Mouse (Mus musculus) spleen, postnatal 10 days (tissue): ENCODE results near the gene Ccsap.
"Not testable (repeated sequence)": the region's sequence is repeated elsewhere in the genome, so short reads cannot be mapped to it uniquely, and the experiment has no call there.

ENCODE experiments used
- DNase-seq, 2 experiments: peaks; one replicate each; pipeline ENCODE4 v3.0.0; 2021 to 2022; ENCODE audit warnings: low spot score in 2 of 2

Gene Ccsap

DNA sequence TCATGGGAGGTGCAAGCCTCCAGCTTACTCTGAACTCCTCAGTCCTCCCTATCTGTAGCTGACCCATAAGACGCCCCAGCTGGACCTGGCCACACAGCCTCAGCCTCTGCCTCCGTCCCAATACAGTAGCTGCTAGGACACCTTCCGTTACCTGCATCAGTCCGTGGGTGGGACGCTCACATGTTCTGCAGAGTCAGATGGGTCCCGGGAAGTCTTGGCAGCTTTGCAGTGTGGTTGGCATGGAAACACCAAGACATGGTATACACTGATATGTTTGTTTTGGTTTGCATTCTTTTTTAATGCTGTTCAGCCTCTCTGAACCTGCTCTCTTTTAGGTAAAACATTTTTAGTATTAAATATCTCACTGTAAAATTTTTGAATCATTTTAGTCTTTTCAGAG, 23.7 kb downstream of the Ccsap start:
- DNase-seq: no peak

DNA sequence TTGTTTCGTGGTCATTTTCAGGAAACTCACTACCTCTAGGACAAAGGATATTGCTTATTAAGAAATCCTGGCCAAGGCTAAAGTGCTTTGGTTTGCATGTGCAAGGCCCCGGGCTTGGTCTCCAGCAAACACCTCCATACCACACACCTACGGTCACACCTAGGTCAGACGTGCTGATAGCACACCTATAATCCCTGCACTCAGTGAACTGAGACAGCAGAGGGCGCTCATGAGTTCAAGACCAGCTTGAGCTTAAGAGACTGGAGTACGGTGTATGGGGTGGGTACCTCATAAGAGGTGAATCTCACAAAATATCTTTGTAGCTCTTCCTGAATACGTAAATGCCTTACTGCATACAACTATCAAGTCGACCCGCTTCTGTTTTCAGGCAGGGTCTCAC, 24.6 kb downstream of the Ccsap start:
- DNase-seq: peak; percentile 60 to 82

DNA sequence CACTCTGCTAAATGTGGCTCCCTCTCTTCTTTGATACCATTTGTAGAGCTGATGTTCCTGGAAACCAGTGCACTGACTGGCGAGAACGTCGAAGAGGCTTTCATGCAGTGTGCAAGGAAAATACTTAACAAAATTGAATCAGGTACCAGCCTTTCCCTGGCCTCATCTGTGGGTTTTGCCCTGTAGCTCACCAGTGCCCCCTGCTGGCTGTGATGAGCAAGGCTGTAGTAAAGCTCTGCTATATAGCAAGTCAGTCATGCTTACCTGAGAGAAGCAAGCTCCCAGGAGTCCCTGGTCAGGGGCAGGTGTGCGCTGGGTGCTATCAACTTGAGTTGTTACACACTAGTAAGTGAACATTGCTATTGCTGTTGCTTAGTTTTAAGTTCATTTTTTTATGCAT, 27.3 kb downstream of the Ccsap start:
- DNase-seq: peak; percentile 38 to 71

DNA sequence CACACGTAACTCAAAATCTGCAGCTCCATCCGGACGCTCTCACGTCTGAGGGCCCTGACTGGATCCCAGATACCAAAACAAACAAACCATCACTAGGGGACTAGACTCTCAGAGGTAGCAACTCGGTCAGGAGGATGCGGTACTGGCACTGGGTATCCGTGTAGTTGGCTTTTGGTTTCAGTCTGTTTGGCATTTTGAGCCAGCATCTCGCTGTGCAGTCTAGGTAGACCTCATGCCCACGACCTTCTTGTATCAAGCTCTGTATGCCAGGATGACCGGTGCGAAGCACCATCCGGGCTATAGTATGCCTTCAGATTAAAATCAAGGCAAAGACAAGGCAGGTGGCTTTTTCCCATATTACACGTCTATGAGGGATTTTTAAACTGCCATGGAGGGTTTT, 32.5 kb downstream of the Ccsap start:
- DNase-seq: no peak

DNA sequence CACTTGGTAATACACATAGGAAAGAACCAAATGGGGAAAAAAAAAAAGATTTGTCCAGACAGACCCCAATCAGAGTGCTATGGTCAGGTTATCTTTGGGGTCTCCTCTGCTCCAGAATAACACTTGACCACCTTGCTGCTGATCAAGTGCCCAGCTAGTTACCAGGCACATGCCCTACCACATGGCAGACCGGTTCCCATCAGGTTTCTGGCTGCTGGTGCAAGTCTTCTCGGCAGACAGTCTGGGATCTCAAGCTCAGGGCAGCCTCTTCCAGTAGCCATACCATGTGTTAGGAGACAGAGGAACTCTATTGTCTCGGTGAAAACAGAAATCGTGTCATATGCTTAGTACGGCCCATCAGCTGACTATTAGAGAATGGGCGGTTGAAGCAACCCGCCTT, 33.3 kb downstream of the Ccsap start:
- no peak for DNase-seq

DNA sequence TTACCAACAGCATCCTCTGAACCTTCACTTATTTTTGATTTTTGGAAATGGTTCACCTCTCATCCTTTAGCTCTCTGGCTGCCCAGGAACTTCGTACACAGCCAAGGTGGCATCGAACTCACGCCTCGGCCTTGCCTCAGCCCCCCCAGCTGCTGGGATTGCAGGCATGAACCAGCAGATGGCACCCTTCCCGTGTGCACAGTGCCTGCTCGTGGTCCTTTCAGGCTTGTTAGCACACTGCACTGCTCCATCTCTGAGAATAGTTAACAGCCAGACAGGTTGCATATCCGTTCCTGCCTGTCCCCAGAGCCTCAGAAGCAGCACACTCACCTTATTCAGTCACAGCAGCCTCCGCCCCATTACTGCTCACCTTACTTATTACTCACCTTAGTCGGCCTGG, 34.0 kb downstream of the Ccsap start:
- DNase-seq: no peak

DNA sequence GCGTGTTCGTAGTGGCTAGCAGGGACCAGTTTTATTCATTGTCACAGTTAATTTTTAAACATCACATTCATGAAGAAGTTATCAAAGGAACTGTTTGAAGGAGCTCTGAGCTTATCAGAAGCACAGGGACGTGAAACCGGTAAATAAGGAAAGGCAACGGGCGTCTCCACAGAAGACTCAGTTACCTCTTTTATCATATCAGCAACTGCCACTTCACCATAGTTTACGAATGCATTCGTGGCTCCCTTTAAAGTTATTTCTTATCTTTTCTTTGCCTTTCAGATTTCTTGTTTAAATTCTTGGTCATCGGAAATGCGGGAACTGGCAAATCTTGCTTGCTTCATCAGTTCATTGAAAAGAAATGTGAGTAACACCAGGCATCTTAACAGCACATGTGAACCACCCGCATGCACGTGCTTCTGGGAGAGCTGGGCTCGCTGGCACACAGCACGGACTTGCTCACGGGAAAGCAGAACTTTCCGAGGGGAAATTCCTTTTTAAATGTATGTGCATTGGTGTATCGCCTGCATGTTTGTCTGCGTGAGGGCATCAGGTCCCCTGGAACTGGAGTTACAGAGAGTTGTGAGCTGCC, 36.4 kb downstream of the Ccsap start:
- DNase-seq: no peak

DNA sequence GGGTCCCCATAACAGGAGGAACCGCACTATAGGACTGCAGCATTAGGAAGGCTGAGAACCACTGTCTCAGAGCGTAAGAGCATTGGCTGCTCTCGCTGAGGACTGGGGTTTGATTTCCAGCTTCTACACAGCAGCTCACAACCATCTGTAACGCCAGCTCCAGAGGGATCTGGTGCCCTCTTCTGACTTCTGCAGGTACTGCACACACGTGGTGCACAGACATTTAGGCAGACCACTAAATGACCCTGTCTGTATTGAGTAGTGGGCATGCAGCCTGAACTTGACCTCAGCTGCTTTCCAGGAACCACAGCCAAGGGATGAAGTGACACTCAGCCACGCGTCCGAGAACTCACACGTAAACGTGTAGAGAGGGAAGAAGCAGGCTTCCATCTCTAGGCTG, 36.9 kb downstream of the Ccsap start:
- peak in 1 of 2 experiments; percentile 43 for DNase-seq

DNA sequence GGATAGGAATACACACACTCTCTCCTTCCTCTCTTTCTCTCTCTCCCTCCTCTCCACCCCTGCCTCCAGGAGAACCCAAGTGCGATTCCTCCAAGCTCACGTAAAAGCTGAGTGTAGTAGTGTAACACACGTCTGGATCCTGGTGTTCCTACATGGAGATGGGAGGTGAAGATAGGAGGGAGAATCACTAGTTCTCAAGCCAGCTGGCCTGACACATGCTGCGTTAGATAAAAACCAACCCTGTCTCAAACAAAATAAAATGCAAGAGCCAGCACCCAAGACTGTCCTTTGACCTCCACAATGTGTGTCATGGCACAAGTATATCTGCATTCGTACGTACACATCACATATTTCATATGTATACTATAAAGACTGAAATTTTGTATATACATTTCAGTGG, 39.2 kb downstream of the Ccsap start:
- DNase-seq: no peak

DNA sequence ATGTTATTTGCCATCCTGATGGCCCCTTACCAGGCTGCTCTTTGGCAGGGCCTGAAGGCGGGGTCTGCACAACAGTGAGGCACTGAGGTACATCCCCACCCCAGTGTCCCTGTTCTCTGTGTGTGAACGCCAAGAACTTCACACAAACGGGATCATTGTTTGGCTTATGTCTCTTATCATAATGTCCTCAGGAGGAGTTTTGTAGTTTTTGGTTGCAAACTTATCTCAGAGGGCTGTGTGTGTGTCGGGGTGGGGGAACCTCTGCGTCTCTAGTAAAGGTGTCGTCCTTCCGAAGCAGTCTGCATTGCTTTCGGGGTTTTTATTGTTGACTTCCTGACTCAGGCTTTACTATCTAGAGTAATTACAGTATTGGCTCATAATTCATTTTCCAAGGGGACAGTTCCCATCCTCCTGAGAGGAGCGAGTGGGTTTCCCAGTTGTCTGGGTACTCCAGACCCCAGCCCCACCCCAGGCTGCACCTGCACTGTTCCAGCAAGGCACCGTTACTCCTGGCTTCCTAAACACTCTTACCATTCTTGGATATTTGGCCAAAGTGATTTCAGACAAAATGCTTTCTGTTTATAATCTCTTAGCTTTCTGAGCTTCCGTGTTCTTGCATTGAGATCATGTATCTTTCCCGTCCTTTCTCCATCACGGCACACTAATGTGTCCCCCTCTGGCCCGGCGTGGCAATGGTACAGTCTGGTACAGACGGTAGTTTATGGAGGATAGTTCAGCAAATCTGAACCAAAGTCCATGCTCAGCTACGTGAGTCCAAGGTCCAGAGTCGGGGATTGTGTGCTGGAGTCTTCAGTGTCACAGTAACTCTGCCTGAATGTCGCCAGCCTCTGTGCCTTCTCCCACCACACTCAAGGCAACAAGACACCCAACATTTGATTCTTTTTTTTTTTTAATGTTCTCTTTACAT, 40.1 kb downstream of the Ccsap start:
- no peak for DNase-seq

DNA sequence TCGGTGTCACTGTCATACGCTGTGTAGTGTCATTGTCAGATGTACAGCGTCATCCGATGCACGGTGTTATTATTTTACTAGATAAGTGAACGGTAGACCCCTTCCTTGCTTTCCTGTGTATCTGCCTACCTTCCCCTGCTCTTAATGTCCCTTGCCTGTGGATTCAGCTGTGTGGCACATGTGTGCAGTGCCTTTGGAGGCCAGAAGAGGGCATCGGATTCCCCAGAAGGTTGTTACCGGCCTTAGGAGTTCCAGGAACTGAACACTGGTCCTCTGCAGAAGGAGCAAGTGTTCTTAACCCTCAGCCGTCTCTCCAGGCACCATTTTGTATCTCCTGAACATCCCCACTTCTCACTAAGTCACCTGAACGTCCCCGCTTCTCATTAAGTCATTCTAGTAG, 42.3 kb downstream of the Ccsap start:
- DNase-seq: no peak

DNA sequence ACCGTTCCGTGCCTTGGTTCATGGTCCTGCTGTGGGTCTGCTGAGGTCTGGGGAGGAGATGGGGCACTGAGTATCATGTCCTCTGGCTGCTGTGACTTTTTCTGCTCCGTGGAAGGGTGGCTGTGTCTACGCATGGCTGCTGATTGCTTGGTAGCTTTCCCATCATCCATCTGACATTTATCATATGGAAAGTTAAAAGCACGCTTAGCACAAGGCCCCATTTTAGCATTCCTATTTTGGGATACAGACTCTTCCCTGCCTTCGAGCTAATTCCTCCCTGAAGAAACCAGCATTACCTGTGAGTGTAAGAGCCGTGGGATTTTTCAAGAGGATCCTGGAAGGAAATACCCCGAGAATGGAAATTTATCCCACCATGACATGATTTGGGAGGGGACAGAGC, 43.1 kb downstream of the Ccsap start:
- no peak for DNase-seq

DNA sequence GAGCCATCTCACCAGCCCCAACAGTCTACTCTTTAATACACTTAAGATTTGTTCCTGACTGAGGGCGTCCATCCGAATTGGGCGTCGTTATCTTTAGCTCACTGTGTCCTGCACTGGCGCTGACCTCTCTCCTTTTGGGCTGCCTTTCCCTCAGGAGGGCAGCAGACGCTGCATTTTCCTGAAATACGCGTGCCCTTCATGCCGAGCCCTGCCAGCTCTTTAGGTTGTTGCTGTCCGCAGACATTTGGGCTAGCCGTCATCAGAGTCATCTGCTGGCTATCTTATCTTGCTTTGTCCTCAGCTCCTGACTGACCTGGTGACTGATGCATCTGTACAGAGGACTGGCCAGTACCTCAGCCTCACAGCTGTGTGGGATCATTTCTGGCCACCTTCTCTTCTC, 44.7 kb downstream of the Ccsap start:
- DNase-seq: no peak

DNA sequence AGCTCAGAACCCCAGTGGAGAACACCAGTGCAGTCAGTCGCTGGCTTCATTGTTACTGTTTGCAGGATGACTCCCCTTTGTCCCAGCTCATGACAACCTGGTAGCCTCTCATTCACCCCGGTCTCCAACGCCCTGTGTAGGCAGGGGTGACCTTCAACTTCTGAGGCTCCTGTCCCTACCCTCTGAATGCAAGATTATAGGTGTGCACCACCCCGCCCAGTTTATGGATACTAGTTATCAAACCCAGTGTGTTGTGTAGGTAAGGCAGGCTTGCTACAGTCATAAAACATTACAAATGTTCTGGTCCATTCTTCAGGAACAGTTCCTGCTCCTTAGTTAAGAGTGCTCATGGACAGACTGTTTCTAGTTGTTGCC, 46.1 kb downstream of the Ccsap start:
- DNase-seq: no peak

DNA sequence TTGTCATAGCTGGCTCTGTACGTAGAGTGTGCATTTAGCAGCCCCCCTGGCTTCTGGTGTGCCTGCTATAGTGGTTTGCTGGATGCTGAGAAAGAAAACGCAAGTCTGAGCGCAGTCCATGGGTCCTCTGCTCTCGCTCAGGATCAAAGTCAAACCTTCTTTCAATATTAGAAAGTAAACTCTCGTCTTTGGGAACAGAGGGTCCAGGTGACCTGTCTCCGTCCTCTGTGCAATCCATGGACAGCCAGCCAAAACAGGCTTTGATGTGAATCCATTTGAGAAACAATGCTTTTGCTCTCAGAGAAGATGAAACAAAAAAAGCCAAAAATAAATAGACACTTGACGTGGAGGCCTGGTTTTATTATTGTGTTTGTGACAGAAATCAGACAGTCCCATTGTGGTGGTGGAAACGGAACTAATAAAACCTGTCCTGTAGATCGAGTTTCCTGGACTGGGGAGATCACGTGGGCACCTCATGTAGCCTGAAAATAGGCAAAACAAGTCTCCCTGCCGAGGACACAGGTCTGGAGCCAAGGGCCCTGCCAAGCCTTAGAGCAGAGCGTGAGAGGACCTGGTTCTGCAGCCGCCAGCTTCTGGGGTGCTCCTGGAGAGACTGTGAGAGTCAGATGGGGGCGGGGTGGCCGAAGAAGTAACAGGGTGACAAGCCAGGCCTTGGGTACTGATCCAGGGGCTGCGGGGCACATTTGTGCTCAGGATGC, 46.7 kb downstream of the Ccsap start:
- no peak for DNase-seq

DNA sequence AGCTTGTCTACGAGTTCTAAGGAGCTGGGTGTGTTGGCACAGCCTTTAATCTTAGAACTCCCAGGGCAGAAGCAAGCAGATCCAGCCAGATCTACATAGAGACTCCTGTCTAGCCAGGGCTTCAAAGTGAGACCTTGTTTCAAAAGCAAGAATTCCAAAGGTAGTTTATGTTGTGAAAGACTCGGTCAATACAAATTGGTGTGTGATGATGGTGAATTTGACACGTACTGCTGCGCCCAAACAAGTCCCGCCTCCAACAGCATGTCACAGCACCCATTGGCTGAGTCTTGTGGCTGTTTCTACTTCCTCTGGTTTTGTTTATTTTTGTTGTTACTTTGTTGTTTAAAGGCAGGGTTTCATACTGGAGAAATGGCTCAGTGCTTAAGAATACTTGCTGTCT, 47.8 kb downstream of the Ccsap start:
- no peak for DNase-seq

DNA sequence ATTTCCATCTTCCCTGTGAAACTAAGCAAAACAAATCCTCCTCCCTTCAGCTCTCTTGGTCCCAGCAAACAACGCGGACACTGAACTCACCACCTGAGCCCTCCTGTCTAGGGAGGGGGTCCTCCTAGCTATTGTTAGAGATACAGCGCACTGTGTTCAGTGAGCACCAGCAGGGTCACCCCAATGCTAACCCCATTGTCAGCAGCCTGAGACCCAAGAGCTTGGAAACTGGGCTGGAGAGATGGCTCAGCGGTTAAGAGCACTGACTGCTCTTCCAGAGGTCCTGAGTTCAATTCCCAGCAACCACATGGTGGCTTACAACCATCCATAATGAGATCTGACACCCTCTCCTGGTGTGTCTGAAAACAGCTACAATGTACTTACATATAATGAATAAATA, 50.7 kb downstream of the Ccsap start:
- DNase-seq: not testable (repeated sequence)

DNA sequence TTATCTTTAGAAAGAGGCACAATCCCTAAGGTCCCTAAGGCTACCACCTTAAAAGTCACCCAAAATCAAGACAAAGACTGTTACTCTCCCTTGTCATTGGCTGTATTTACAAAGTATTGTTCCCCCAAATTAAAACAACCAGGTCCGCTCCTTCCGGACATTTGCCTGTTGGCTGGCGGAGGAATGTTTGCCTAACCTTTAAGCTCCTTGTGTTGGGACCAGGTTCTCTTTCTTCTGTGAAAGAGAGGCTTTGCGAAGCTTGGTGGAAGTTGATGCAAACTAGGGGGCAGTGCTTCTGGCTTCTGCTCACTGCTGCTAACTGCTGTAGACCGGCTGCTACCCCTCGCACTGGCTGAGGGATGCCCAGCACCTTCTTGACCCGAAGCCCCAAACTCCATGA, 51.3 kb downstream of the Ccsap start:
- DNase-seq: no peak

DNA sequence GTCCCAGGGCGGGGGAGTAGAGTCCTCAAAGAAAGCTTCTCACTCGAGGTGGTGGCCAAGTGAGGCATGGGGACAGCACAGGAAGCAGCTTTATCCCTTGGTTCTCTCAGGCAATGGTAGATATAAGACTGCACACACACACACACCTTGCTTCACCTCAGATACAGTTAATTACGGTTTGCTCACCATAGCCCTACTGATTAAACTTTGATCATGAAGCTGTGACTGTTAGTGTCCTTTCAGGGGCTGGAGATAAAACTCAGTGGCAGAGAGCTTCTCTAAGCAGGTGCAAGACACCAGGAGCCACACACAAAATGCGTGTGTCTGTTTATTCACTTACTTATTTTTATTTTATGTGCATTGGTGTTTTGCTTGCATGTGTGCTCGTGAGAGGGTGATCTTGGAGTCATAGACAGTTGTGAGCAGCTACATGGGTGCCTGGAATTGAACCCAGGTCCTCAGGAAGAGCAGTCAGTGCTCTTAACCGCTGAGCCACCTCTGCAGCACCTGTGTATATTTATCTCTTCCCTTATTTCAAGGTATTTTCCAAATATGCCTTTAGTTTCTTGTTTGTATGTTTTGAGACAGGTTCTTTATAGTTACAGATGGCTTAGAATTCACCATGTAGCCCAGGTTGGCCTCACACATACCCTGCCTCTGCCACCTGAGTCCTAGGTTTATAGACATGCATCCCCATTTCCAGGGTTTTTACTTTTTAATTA, 52.0 kb downstream of the Ccsap start:
- no peak for DNase-seq

DNA sequence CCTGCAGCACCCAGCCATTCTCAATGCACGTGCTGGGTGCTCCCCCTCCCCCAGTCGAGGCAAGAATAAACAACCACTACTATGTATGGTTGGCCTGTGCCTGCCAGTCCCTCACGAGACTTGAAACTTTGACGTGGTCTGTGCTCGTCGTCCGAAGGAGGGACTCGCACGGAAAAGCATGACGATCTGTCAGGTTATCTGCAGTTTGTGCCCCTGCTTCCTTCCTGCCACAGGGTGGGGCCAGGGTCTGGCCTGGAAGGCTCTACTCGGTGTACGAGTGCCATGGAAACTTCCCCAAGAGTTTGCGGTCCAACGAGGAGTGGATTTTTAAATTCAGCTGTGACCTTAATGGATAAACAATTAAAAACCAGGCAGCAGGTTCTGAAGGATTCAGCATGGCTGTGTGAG, 53.0 kb downstream of the Ccsap start:
- no peak for DNase-seq

DNA sequence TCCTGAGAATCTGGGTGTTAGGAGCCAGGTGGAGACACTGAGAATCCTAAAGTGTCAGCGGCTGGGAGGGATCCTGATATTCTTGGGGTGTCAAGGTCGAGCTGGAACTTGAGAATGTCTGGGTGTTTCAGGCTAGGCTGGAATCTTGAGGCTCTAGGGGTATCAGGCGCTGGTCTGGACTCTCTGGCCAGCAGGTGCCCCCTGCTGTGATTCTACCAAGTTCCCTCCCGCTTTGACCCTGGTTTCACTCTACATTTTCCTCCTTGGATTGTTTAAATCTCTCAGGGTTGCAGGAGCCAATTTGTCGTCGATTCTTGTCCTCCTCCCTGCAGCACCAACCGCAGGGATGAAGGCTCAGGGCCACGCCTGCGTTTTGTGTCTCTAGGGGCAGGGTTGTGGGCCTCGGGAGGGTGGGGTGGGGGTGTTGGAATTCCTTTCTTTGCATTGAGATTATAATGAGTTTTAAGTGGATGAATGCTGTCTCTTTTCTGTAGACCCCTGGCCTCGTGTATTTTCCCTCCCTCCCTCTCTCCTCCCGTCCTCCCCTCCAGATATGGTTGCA, 53.6 kb downstream of the Ccsap start:
- no peak for DNase-seq
